Mouse (Mus musculus): Measurements from ENCODE around the gene Actn4.

- no peak for TF ChIP-seq CTCF (IDR thresholded peaks at IDR 0.05; ENCODE audit: borderline replicate concordance, extremely low read depth, insufficient read depth, insufficient read length)
- TF ChIP-seq POLR2A (IDR thresholded peaks at IDR 0.05; ENCODE audit: borderline replicate concordance, extremely low read depth, insufficient read depth, insufficient read length, poor library complexity, severe bottlenecking) = no peak
Observed at GRCm38 (mm10) chr7:28847273-28847672, 114.9 kb downstream of the Actn4 start.
